Mouse (Mus musculus): Measurements from ENCODE around the gene P2ry13. TPM values are rescaled to one million over a fixed set of nuclear protein-coding genes. Genes with fewer than 3 reads are reported as not detected.

P2ry13 gene
- total and polyA plus RNA-seq, 2 experiments from 2014 or later, result 2.2 to 3.6 TPM

DNA sequence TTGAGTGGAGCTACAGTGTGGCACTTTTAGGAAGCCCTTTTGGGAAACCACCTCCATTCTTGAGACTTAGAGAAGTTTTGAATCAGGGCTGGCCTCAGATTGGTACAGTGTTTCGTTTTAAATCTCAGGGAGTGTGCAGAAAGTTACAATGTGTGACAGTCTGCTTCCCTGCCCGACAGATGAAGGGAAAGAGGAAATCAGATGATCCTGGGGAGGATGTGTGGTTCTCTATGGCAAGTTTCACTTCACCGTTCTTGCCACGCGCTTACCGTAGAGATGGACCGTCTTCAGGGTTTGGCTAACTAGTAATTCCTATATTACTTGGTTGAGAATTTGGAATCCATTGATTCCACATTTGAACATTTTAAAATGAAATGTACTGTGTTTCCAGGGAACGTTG, 1.1 kb upstream of the P2ry13 start:
- no peak overlapping the region for H3K4me2 ChIP-seq (ENCODE audit: low read depth, low read length)
- whole genome bisulfite sequencing, result 94% methylated on average over 8 of the region's 8 CpGs
- no peak for ATAC-seq
- H3K27ac ChIP-seq, result no peak overlapping the region
- H3K4me3 ChIP-seq (ENCODE audit: low read length), result no peak overlapping the region
- H3K4me1 ChIP-seq (ENCODE audit: insufficient read depth, low read length), result no peaks in the 10 kb centered on the region
- no peak overlapping the region for H3K9ac ChIP-seq (replicated peaks; ENCODE audit: low read length)
- H3K27me3 ChIP-seq (ENCODE audit: insufficient read depth, low read length), result no peaks in the 10 kb centered on the region
- no peaks in the 10 kb centered on the region for H3K9me3 ChIP-seq (ENCODE audit: low read length)
- no peak for DNase-seq (ENCODE audit: low spot score)
- H3K36me3 ChIP-seq (ENCODE audit: insufficient read depth, low read length), result no peaks in the 10 kb centered on the region
- no peak for TF ChIP-seq CTCF (IDR thresholded peaks at IDR 0.05; ENCODE audit: low read depth)

DNA sequence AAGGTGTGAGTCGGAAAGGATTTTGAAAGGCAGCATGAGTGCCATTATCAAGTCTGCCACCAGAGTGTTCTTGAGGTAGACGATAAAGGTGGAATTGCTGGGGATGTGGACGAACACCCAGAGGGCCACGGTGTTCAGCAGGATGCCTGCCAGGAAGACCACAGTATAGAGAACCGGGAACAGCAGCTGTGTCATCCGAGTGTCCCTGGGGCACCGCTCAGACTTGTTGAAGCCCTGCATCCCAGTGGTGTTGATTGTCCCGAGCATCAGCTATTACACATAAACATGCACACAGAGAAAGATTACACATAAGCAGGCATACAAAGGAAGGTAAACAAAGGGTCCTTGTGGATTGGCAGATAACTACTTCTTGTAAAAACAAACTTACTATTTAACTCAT, 593 bp downstream of the P2ry13 start:
- ATAC-seq (no peak), DNase-seq (ENCODE audit: low spot score) (no peak)
- Histone ChIP-seq H3K27me3 (ENCODE audit: insufficient read depth, low read length) (no peaks in the 10 kb centered on the region), H3K4me3 (ENCODE audit: low read length) (no peak overlapping the region), H3K9me3 (ENCODE audit: low read length) (no peaks in the 10 kb centered on the region), H3K36me3 (ENCODE audit: insufficient read depth, low read length) (no peaks in the 10 kb centered on the region), H3K27ac (no peak overlapping the region), H3K9ac (replicated peaks; ENCODE audit: low read length) (no peak overlapping the region), H3K4me2 (ENCODE audit: low read depth, low read length) (no peak overlapping the region), H3K4me1 (ENCODE audit: insufficient read depth, low read length) (no peaks in the 10 kb centered on the region)
- WGBS, result 77% methylated on average over 8 of the region's 8 CpGs
- TF ChIP-seq CTCF (IDR thresholded peaks at IDR 0.05; ENCODE audit: low read depth), result no peak

DNA sequence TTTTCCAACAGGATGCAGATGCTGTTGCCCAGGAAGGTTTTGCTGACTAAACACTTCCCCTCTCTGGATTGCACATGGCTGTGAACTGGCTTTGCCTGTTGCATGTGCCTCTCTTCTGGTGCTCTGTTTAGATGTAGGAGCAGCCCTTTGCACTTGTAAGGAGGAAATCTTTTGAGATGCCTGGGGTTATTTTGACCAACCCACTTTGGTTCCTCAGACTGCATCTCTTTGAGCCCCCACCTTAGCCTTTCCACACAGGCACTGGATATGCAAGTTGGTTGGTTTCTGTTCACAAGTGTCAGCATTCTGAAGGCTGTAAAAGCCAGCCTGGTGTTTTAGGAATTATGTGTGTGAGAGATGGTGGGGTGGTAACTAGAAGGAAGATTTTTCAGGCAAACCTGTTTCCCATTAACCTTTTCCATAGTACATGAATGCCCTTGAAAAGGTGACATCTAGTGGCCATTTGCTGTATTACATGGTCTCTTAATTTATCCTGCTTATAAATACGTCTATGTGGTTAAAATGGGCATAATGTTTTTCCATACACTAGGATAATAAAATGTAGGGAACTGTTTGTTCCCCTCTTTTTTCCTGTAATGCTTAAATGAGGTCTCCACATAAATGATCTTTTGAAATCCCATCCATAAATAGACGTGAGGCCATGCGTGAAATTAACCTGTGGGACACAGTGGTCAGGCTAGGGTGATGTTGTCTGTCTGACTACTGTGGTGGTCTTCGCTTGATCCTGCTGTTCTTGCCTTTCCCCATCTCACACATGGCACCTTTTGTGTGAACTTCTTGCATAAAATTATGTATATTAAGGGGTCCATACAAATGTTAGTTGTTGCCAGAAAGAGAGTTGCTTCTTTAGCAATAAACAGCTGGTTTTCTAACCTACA, 1.8 kb downstream of the P2ry13 start:
- H3K4me2 ChIP-seq (ENCODE audit: low read depth, low read length), result no peak overlapping the region
- no peaks in the 10 kb centered on the region for H3K9me3 ChIP-seq (ENCODE audit: low read length)
- no peaks in the 10 kb centered on the region for H3K36me3 ChIP-seq (ENCODE audit: insufficient read depth, low read length)
- 65% methylated on average over 4 of the region's 4 CpGs for WGBS
- no peak overlapping the region for H3K9ac ChIP-seq (replicated peaks; ENCODE audit: low read length)
- TF ChIP-seq CTCF (IDR thresholded peaks at IDR 0.05; ENCODE audit: low read depth), result peak; percentile 84
- no peaks in the 10 kb centered on the region for H3K4me1 ChIP-seq (ENCODE audit: insufficient read depth, low read length)
- no peaks in the 10 kb centered on the region for H3K27me3 ChIP-seq (ENCODE audit: insufficient read depth, low read length)
- peak; percentile 88 for DNase-seq (ENCODE audit: low spot score)
- no peak overlapping the region for H3K27ac ChIP-seq
- no peak overlapping the region for H3K4me3 ChIP-seq (ENCODE audit: low read length)
- peak; percentile 72; the same call in 1 of the 2 replicates for ATAC-seq

DNA sequence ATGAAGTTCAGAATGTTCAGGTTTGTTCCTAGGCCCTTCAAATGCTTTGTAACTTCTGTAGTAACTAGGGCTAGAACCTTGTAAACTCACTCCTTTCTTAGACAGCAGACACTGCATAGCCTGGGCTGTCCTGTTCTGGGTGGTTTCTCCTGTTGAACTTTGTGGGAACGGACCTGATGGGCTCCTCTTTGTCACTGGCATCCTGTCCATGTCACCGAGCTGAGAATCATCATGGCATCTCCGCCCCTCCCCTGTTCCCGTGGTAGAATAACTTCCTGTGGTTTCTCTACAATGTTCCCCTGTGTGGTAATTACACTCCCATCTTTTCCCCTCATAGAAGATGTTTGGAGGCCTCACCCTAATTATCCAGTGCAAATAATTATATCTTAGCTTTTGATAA, 4.7 kb downstream of the P2ry13 start:
- no peak overlapping the region for H3K9ac ChIP-seq (replicated peaks; ENCODE audit: low read length)
- ATAC-seq (no peak), DNase-seq (ENCODE audit: low spot score) (no peak)
- no peak overlapping the region for H3K27ac ChIP-seq
- 74% methylated on average over 4 of the region's 4 CpGs for WGBS
- no peak for TF ChIP-seq CTCF (IDR thresholded peaks at IDR 0.05; ENCODE audit: low read depth)
- H3K4me2 ChIP-seq (ENCODE audit: low read depth, low read length), result no peak overlapping the region
- no peaks in the 10 kb centered on the region for H3K4me1 ChIP-seq (ENCODE audit: insufficient read depth, low read length)
- H3K9me3 ChIP-seq (ENCODE audit: low read length), result no peaks in the 10 kb centered on the region
- no peaks in the 10 kb centered on the region for H3K27me3 ChIP-seq (ENCODE audit: insufficient read depth, low read length)
- H3K36me3 ChIP-seq (ENCODE audit: insufficient read depth, low read length), result no peaks in the 10 kb centered on the region
- H3K4me3 ChIP-seq (ENCODE audit: low read length), result no peak overlapping the region

DNA sequence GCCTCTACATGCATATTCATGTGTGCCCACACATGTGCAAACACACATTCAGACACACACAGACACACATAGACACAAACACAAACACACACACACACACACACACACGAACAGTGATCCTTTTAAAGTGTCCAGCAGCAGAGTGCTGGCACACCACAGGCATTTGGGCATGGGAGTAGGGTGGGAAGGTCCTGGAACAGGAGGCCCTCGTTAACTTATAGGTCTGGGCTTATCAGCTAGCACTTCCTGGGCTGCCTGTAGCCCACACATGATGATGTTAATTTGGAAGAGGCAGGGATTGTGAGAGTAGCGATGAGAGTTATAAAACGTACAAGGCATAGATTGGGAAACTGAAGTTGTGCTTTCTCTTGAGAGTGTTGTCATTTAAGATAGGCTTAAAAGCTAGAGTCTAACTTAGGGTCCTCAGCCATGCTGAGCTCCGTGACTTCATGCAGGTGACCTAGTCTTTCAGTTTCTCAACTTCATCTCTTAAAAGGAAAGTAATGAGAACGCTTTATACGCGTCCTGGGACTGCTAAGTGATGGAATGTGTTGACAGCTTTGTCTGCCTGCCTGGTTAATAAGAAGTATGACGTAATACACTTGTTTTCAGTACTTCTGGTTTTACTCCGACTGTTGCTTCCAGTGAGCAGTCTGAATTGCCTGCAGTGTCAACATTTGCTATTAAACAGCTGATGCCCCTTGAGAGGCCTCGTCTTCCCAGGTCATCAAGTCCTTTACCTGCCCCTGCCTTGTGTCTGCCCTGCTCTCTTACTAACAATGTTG, 5.8 kb downstream of the P2ry13 start:
- H3K27me3 ChIP-seq (ENCODE audit: insufficient read depth, low read length), result no peaks in the 10 kb centered on the region
- H3K9me3 ChIP-seq (ENCODE audit: low read length), result no peaks in the 10 kb centered on the region
- DNase-seq (ENCODE audit: low spot score) (no peak), ATAC-seq (no peak)
- H3K9ac ChIP-seq (replicated peaks; ENCODE audit: low read length), result no peak overlapping the region
- H3K4me1 ChIP-seq (ENCODE audit: insufficient read depth, low read length), result no peaks in the 10 kb centered on the region
- H3K4me2 ChIP-seq (ENCODE audit: low read depth, low read length), result no peak overlapping the region
- no peak overlapping the region for H3K4me3 ChIP-seq (ENCODE audit: low read length)
- H3K36me3 ChIP-seq (ENCODE audit: insufficient read depth, low read length), result no peaks in the 10 kb centered on the region
- TF ChIP-seq CTCF (IDR thresholded peaks at IDR 0.05; ENCODE audit: low read depth), result no peak
- WGBS, result 88% methylated on average over 11 of the region's 11 CpGs
- H3K27ac ChIP-seq, result no peak overlapping the region

DNA sequence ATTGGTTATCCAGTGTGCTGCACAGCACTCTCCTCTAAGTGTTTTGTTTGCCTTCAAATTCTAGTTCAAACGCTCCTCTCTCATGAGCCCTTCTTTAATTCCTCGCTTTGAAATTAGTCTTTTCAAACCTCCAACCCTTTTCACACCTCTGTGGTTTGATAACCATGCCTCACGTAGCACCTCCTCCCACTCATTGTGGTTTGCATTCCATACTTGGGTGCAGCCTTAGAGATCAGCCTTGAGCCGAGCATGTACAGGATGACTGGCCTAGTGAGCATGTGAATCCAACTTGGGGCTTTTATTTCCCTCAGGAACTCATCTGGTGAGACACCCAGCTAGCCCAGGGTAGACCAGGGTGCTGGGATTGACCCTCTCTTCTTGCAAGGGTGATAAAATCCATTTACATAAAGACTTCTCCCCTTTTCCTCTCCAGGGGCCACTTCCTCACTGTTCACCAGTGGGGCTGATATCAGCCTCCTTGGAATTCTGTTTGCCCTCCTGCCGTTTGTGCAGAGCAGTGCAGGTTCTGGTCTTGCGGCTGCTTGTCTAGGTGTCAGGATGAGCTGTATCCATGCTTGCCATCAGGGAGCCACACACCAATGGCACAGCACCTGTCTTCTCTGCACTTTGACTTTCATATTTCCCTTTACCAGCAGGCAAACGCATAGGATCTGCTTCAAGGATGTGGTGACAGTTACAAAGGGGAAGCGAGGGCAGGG, 6.7 kb downstream of the P2ry13 start:
- TF ChIP-seq CTCF (IDR thresholded peaks at IDR 0.05; ENCODE audit: low read depth), result no peak
- DNase-seq (ENCODE audit: low spot score), result no peak
- H3K4me3 ChIP-seq (ENCODE audit: low read length), result no peak overlapping the region
- no peak for ATAC-seq
- H3K27me3 ChIP-seq (ENCODE audit: insufficient read depth, low read length), result no peaks in the 10 kb centered on the region
- WGBS, result 83% methylated on average over 8 of the region's 8 CpGs
- no peaks in the 10 kb centered on the region for H3K4me1 ChIP-seq (ENCODE audit: insufficient read depth, low read length)
- no peak overlapping the region for H3K9ac ChIP-seq (replicated peaks; ENCODE audit: low read length)
- no peaks in the 10 kb centered on the region for H3K9me3 ChIP-seq (ENCODE audit: low read length)
- H3K4me2 ChIP-seq (ENCODE audit: low read depth, low read length), result no peak overlapping the region
- H3K36me3 ChIP-seq (ENCODE audit: insufficient read depth, low read length), result no peaks in the 10 kb centered on the region
- no peak overlapping the region for H3K27ac ChIP-seq

Data from hindbrain, postnatal 0 days (tissue).